In genomic region chr3:65317876-65318537, GRCm38 (mm10) we compare ENCODE assay signal across 8 mouse cellular contexts.
DNase-seq lines count a peak whose midpoint lies in the region; ATAC-seq and TF ChIP-seq lines count a peak whose summit lies in the region.

No protein-coding gene starts in this region.

- no peaks in the 10 kb centered on the region for H3K9me3 ChIP-seq in heart, embryonic 16.5 days (replicated peaks; ENCODE audit: control insufficient read depth, low read length)
- no peaks in the 10 kb centered on the region for H3K9me3 ChIP-seq in liver, postnatal 0 days (ENCODE audit: low read length)

- no peak overlapping the region for H3K4me2 ChIP-seq in heart, embryonic 16.5 days (ENCODE audit: low read depth, low read length)
- H3K4me2 ChIP-seq in liver, postnatal 0 days (ENCODE audit: low read depth, low read length): no peak overlapping the region

- H3K27me3 ChIP-seq in heart, embryonic 16.5 days (ENCODE audit: control insufficient read depth, insufficient read depth, low read length): no peaks in the 10 kb centered on the region
- no peaks in the 10 kb centered on the region for H3K27me3 ChIP-seq in liver, postnatal 0 days (ENCODE audit: insufficient read depth, low read length)

- ATAC-seq in heart, embryonic 16.5 days (replicated peaks; ENCODE audit: extremely low read depth, insufficient read depth, low FRiP score): 0 out of 2 replicates have a peak, but pooled peaks have one; percentile 37
- ATAC-seq in liver, postnatal 0 days: no peak

- no peak overlapping the region for H3K4me3 ChIP-seq in heart, embryonic 16.5 days (ENCODE audit: low read length)
- no peak overlapping the region for H3K4me3 ChIP-seq in liver, postnatal 0 days (ENCODE audit: low read depth, low read length)

- H3K9ac ChIP-seq in heart, embryonic 16.5 days (ENCODE audit: low read length): no peak overlapping the region
- no peak overlapping the region for H3K9ac ChIP-seq in liver, postnatal 0 days (replicated peaks)

- TF ChIP-seq CTCF in liver, postnatal 0 days (IDR thresholded peaks at IDR 0.05; ENCODE audit: low read depth): peak; percentile 78

- H3K4me1 ChIP-seq in heart, embryonic 16.5 days (ENCODE audit: control insufficient read depth, insufficient read depth, low read length): no peaks in the 10 kb centered on the region
- H3K4me1 ChIP-seq in liver, postnatal 0 days (ENCODE audit: insufficient read depth): no peaks in the 10 kb centered on the region

- peak; percentile 27 to 41 for DNase-seq in cerebellum, adult 18-20 months
- DNase-seq in cerebellum, adult 9-10 months: no peak
- peak; percentile 23 for DNase-seq in ovary, postnatal 14 days (ENCODE audit: low spot score)
- DNase-seq in ovary, adult 18-20 months (ENCODE audit: low spot score): no peak
- DNase-seq in brain, adult 2 months (ENCODE audit: low read depth, low spot score): peak; percentile 68
- peak; percentile 57 for DNase-seq in liver, postnatal 0 days
- DNase-seq in thymus, postnatal 0 days (ENCODE audit: low spot score): peak; percentile 46

- H3K27ac ChIP-seq in heart, embryonic 16.5 days (ENCODE audit: low read length): no peak overlapping the region
- H3K27ac ChIP-seq in liver, postnatal 0 days (ENCODE audit: low read depth): no peak overlapping the region

- 31% methylated on average over 10 of the region's 10 CpGs for WGBS in heart, embryonic 16.5 days
- 38% methylated on average over 10 of the region's 10 CpGs for WGBS in liver, postnatal 0 days (ENCODE audit: insufficient replicate concordance)

- no peaks in the 10 kb centered on the region for H3K36me3 ChIP-seq in heart, embryonic 16.5 days (ENCODE audit: control insufficient read depth, insufficient read depth)
- H3K36me3 ChIP-seq in liver, postnatal 0 days (replicated peaks; ENCODE audit: insufficient read depth, low read length): no peaks in the 10 kb centered on the region

- TF ChIP-seq EP300 in liver, postnatal 0 days (IDR thresholded peaks at IDR 0.05; ENCODE audit: low read depth): no peak

Comparison
In these comparisons a context has a peak if more than half of its experiments do, and no peak if none do; other contexts are left out.
1. DNase-seq: peak in cerebellum, adult 18-20 months (2 of 2), ovary, postnatal 14 days (single experiment), brain, adult 2 months (single experiment), liver, postnatal 0 days (single experiment) and thymus, postnatal 0 days (single experiment); none in cerebellum, adult 9-10 months (single experiment) and ovary, adult 18-20 months (single experiment).